Comparison of ENCODE assay signal across 8 mouse cellular contexts in the genomic region with DNA sequence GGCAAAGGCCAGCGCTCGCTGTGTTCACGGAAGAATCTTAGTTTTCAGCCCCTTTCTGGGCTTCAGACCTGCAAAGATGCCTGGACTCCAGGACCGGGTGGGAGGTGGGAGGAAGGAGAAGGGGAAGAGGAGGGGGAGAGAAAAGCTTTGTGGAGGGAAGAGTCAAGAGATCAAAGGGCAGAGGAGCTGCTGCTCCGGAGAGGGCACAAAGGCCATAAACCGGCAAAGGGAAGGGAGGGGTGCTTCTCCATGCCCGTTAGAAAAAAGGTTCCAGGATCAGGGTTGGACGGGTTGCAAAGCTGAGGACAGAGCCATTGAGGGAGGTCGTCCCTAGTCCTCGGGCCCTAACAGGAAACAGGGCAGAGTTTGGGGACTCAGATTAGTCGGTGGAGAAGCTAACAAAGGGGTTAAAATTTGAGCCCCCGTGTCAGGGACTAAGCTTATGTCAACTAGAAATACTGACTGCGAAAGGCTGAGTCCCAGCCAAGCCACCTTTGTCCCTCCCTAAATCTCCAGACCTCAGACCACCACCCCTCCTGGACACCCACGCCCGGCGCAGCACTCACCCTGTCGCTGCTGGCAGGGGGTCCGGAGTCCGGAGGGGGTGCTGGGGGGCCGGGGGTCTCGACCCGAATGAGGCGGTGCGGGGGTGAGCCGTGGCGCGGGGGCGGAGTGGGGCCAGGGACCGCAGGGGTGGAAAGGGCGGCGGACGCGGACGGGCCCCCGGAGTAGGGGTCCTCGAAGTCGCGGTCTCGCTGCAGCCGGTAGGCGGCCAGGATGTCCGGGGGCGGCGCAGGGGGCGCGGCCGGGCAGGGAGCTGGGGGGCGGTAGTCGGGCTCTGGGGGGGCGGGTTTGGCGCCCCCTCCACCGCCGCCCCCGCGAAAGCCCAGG. TPM values are rescaled to one million over a fixed set of nuclear protein-coding genes. Genes with fewer than 3 reads are reported as not detected.
DNase-seq lines count a peak whose midpoint lies in the region; ATAC-seq and TF ChIP-seq lines count a peak whose summit lies in the region.

No protein-coding gene starts in this region.

- H3K27ac ChIP-seq in ES-Bruce4 (ENCODE audit: insufficient read depth, low read length): no peak overlapping the region
- peak overlapping the region; percentile 96 for H3K27ac ChIP-seq in embryonic facial prominence, embryonic 10.5 days (replicated peaks)
- H3K27ac ChIP-seq in hindbrain, postnatal 0 days: peak overlapping the region; percentile 78
- peak overlapping the region; percentile 65 for H3K27ac ChIP-seq in liver, embryonic 13.5 days
- peak overlapping the region; percentile 78 for H3K27ac ChIP-seq in neural tube, embryonic 15.5 days (replicated peaks)

- WGBS in embryonic facial prominence, embryonic 10.5 days: under 1% methylated on average over 53 of the region's 55 CpGs
- WGBS in hindbrain, postnatal 0 days: under 1% methylated on average over 32 of the region's 55 CpGs
- WGBS in liver, embryonic 13.5 days (ENCODE audit: insufficient replicate concordance): 3% methylated on average over 52 of the region's 55 CpGs
- 0% methylated on average over 43 of the region's 55 CpGs for WGBS in neural tube, embryonic 15.5 days

- no peaks in the 10 kb centered on the region for H3K27me3 ChIP-seq in ES-Bruce4 (ENCODE audit: control insufficient read depth, insufficient read depth, low read length, poor library complexity, severe bottlenecking)
- peaks cover 28% of the 10 kb centered on the region for H3K27me3 ChIP-seq in embryonic facial prominence, embryonic 10.5 days (replicated peaks; ENCODE audit: low read depth, poor library complexity, severe bottlenecking)
- no peaks in the 10 kb centered on the region for H3K27me3 ChIP-seq in hindbrain, postnatal 0 days (ENCODE audit: insufficient read depth, low read length)
- H3K27me3 ChIP-seq in liver, embryonic 13.5 days: no peaks in the 10 kb centered on the region
- H3K27me3 ChIP-seq in neural tube, embryonic 15.5 days (replicated peaks): no peaks in the 10 kb centered on the region

- no peaks in the 10 kb centered on the region for H3K9me3 ChIP-seq in ES-Bruce4 (replicated peaks; ENCODE audit: control insufficient read depth, insufficient read depth, low read length, poor library complexity, severe bottlenecking)
- H3K9me3 ChIP-seq in embryonic facial prominence, embryonic 10.5 days: no peaks in the 10 kb centered on the region
- H3K9me3 ChIP-seq in hindbrain, postnatal 0 days (ENCODE audit: low read length): no peaks in the 10 kb centered on the region
- no peaks in the 10 kb centered on the region for H3K9me3 ChIP-seq in liver, embryonic 13.5 days (replicated peaks)
- H3K9me3 ChIP-seq in neural tube, embryonic 15.5 days (replicated peaks): no peaks in the 10 kb centered on the region

- ATAC-seq in cerebellum, adult (ENCODE audit: insufficient number of reproducible peaks, low FRiP score, low TSS enrichment): no peak
- ATAC-seq in hindbrain, postnatal 0 days: peak; percentile 61
- ATAC-seq in liver, embryonic 13.5 days (ENCODE audit: low read depth): peak; percentile 15
- peak; percentile 55 for ATAC-seq in neural tube, embryonic 15.5 days (ENCODE audit: low FRiP score)

- TF ChIP-seq EP300 in ES-Bruce4 (IDR thresholded peaks at IDR 0.05; ENCODE audit: insufficient read depth, low read depth, low read length): no peak

- DNase-seq in cerebellum, adult 11 months: peak; percentile 63
- DNase-seq in embryonic facial prominence, embryonic 10.5 days (ENCODE audit: low spot score): peak; percentile 46
- DNase-seq in hindbrain, postnatal 0 days (ENCODE audit: low spot score): peak; percentile 46
- DNase-seq in liver, embryonic 13.5 days: peak; percentile 28
- no peak for DNase-seq in adrenal gland, postnatal 14 days

- peak overlapping the region; percentile 93 for H3K9ac ChIP-seq in ES-Bruce4 (ENCODE audit: low read depth, poor library complexity, severe bottlenecking)
- peak overlapping the region; percentile 87 for H3K9ac ChIP-seq in hindbrain, postnatal 0 days (replicated peaks; ENCODE audit: low read length)
- peak overlapping the region; percentile 91 for H3K9ac ChIP-seq in liver, embryonic 13.5 days
- H3K9ac ChIP-seq in neural tube, embryonic 15.5 days (replicated peaks): peak overlapping the region; percentile 96

- no peak for TF ChIP-seq CTCF in ES-Bruce4 (IDR thresholded peaks at IDR 0.05; ENCODE audit: low read depth, low read length)
- no peak for TF ChIP-seq CTCF in hindbrain, postnatal 0 days (IDR thresholded peaks at IDR 0.05; ENCODE audit: low read depth)

- TF ChIP-seq POLR2A in ES-Bruce4 (IDR thresholded peaks at IDR 0.05; ENCODE audit: insufficient read depth, low read length): no peak

- H3K36me3 ChIP-seq in ES-Bruce4 (ENCODE audit: control insufficient read depth, insufficient read depth, low read length, poor library complexity, severe bottlenecking): no peaks in the 10 kb centered on the region
- peaks cover 13% of the 10 kb centered on the region for H3K36me3 ChIP-seq in embryonic facial prominence, embryonic 10.5 days (replicated peaks)
- no peaks in the 10 kb centered on the region; the same call in 1 of the 2 replicates for H3K36me3 ChIP-seq in hindbrain, postnatal 0 days (ENCODE audit: insufficient read depth, low read length)
- peaks cover 8% of the 10 kb centered on the region for H3K36me3 ChIP-seq in liver, embryonic 13.5 days
- no peaks in the 10 kb centered on the region; the same call in 1 of the 2 replicates for H3K36me3 ChIP-seq in neural tube, embryonic 15.5 days

- peak overlapping the region; percentile 64 for H3K4me3 ChIP-seq in ES-Bruce4 (ENCODE audit: low read depth, low read length)
- H3K4me3 ChIP-seq in embryonic facial prominence, embryonic 10.5 days: peak overlapping the region; percentile 97
- peak overlapping the region; percentile 87 for H3K4me3 ChIP-seq in hindbrain, postnatal 0 days (ENCODE audit: low read length)
- H3K4me3 ChIP-seq in liver, embryonic 13.5 days (replicated peaks): peak overlapping the region; percentile 87
- peak overlapping the region; percentile 91 for H3K4me3 ChIP-seq in neural tube, embryonic 15.5 days (replicated peaks)

- peak overlapping the region; percentile 90 for H3K4me2 ChIP-seq in hindbrain, postnatal 0 days (ENCODE audit: low read depth, low read length)
- peak overlapping the region; percentile 99 for H3K4me2 ChIP-seq in liver, embryonic 13.5 days
- peak overlapping the region; percentile 68 for H3K4me2 ChIP-seq in neural tube, embryonic 15.5 days

- H3K4me1 ChIP-seq in ES-Bruce4 (ENCODE audit: control insufficient read depth, insufficient read depth, low read length): no peaks in the 10 kb centered on the region
- peaks cover 36% of the 10 kb centered on the region for H3K4me1 ChIP-seq in embryonic facial prominence, embryonic 10.5 days
- peaks cover 11% of the 10 kb centered on the region for H3K4me1 ChIP-seq in hindbrain, postnatal 0 days (ENCODE audit: insufficient read depth, low read length)
- H3K4me1 ChIP-seq in liver, embryonic 13.5 days (replicated peaks): peaks cover 70% of the 10 kb centered on the region
- H3K4me1 ChIP-seq in neural tube, embryonic 15.5 days: peaks cover 38% of the 10 kb centered on the region

RNA-seq across cellular contexts. Expression of gene Shf, which starts 0.6 kb away (rescaled TPM):
- polyA plus RNA-seq in ES-Bruce4 (2011; ENCODE audit: insufficient read depth, insufficient read length, low read depth, missing spikeins): 3.7 and 6.0 TPM in 2 replicates
- 4.7 and 7.6 TPM in 2 replicates for polyA plus RNA-seq in embryonic facial prominence, embryonic 10.5 days (2016; fragmentation: Nextera tagmentation; extraction: Ambion mirVana)
- total RNA-seq in hindbrain, postnatal 0 days (2014; rRNA removed): 131 and 134 TPM in 2 replicates
- polyA plus RNA-seq in hindbrain, postnatal 0 days (2015; fragmentation: Nextera tagmentation; extraction: Ambion mirVana): 12.2 and 13.0 TPM in 2 replicates
- polyA plus RNA-seq in liver, embryonic 13.5 days (2015; fragmentation: Nextera tagmentation; extraction: Ambion mirVana): 0.83 and 1.1 TPM in 2 replicates
- polyA plus RNA-seq in neural tube, embryonic 15.5 days (2015; fragmentation: Nextera tagmentation; extraction: Ambion mirVana): 11.2 and 12.0 TPM in 2 replicates
- 11.7 and 14.6 TPM in 2 replicates for total RNA-seq in adrenal gland, postnatal 14 days (2021)

RNA-seq across cellular contexts. Expression of gene Duox1, which starts 52.9 kb away (rescaled TPM):
- not detected in 2 replicates for polyA plus RNA-seq in ES-Bruce4 (2011; ENCODE audit: insufficient read depth, insufficient read length, low read depth, missing spikeins)
- polyA plus RNA-seq in embryonic facial prominence, embryonic 10.5 days (2016; fragmentation: Nextera tagmentation; extraction: Ambion mirVana): 0.07 TPM in 1 of 2 replicates, not detected in the other
- 0.10 and 0.11 TPM in 2 replicates for total RNA-seq in hindbrain, postnatal 0 days (2014; rRNA removed)
- polyA plus RNA-seq in hindbrain, postnatal 0 days (2015; fragmentation: Nextera tagmentation; extraction: Ambion mirVana): 0.10 and 0.14 TPM in 2 replicates
- polyA plus RNA-seq in liver, embryonic 13.5 days (2015; fragmentation: Nextera tagmentation; extraction: Ambion mirVana): 0.02 TPM in 1 of 2 replicates, not detected in the other
- 0.10 and 0.27 TPM in 2 replicates for polyA plus RNA-seq in neural tube, embryonic 15.5 days (2015; fragmentation: Nextera tagmentation; extraction: Ambion mirVana)
- total RNA-seq in adrenal gland, postnatal 14 days (2021): 0.08 TPM in 1 of 2 replicates, not detected in the other

RNA-seq across cellular contexts. Expression of gene Duoxa1, which starts 54.8 kb away (rescaled TPM):
- polyA plus RNA-seq in ES-Bruce4 (2011; ENCODE audit: insufficient read depth, insufficient read length, low read depth, missing spikeins): not detected in 2 replicates
- 0.27 TPM in 1 of 2 replicates, not detected in the other for polyA plus RNA-seq in embryonic facial prominence, embryonic 10.5 days (2016; fragmentation: Nextera tagmentation; extraction: Ambion mirVana)
- total RNA-seq in hindbrain, postnatal 0 days (2014; rRNA removed): not detected in 2 replicates
- polyA plus RNA-seq in hindbrain, postnatal 0 days (2015; fragmentation: Nextera tagmentation; extraction: Ambion mirVana): 0.35 TPM in 2 replicates
- polyA plus RNA-seq in liver, embryonic 13.5 days (2015; fragmentation: Nextera tagmentation; extraction: Ambion mirVana): not detected in 2 replicates
- polyA plus RNA-seq in neural tube, embryonic 15.5 days (2015; fragmentation: Nextera tagmentation; extraction: Ambion mirVana): 0.17 and 1.2 TPM in 2 replicates
- 0.41 TPM in 1 of 2 replicates, not detected in the other for total RNA-seq in adrenal gland, postnatal 14 days (2021)

RNA-seq across cellular contexts. Expression of gene Slc28a2, which starts 58.0 kb away (rescaled TPM):
- not detected in 2 replicates for polyA plus RNA-seq in ES-Bruce4 (2011; ENCODE audit: insufficient read depth, insufficient read length, low read depth, missing spikeins)
- 0.10 and 0.19 TPM in 2 replicates for polyA plus RNA-seq in embryonic facial prominence, embryonic 10.5 days (2016; fragmentation: Nextera tagmentation; extraction: Ambion mirVana)
- total RNA-seq in hindbrain, postnatal 0 days (2014; rRNA removed): 0.16 TPM in 1 of 2 replicates, not detected in the other
- polyA plus RNA-seq in hindbrain, postnatal 0 days (2015; fragmentation: Nextera tagmentation; extraction: Ambion mirVana): 0.13 TPM in 1 of 2 replicates, not detected in the other
- polyA plus RNA-seq in liver, embryonic 13.5 days (2015; fragmentation: Nextera tagmentation; extraction: Ambion mirVana): 0.35 and 0.48 TPM in 2 replicates
- polyA plus RNA-seq in neural tube, embryonic 15.5 days (2015; fragmentation: Nextera tagmentation; extraction: Ambion mirVana): 3.1 TPM in 1 of 2 replicates, not detected in the other
- 11.1 and 18.9 TPM in 2 replicates for total RNA-seq in adrenal gland, postnatal 14 days (2021)
